Mouse (Mus musculus) natural killer cell, adult 2 months (primary cell): ENCODE results near the gene Slamf1.
A peak's percentile ranks its signal among the peaks of the same experiment; 100 is the strongest.

Experiments
- DNase-seq, 2 experiments: peaks; one replicate each; pipeline ENCODE4 v3.0.0; 2022; ENCODE audit warnings: low spot score in 2 of 2

Slamf1 gene

GRCm38 (mm10) chr1:171766898-171767297 is at the start of gene Slamf1:
Gene Slamf1, plus strand, starts transcription at chr1:171767127.
- DNase-seq, result peak in 1 of 2 experiments; percentile 43

DNA sequence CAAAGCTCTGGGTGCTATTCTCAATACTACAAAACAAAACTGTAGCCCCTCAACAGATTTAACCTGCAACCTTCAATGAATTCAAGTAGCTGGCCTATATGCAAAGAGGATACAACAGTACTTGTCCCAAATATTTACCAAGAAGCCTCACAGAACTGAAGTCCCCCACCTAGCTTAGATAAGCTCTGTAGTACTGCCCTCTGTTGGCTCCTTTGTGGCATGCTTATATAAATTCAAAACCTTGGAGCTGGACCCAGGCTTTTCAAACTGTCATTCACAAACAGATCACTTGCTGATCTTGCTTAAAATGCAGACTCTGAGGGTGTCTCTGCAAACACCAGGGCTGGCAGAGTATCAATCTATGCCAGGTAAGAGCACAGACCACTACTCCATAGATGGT is 35.7 kb upstream of the Slamf1 start:
- DNase-seq, result no peak

- DNase-seq, result peak in 1 of 2 experiments; percentile 4
Observed at GRCm38 (mm10) chr1:171734898-171735297, 32.0 kb upstream of the Slamf1 start.

- no peak for DNase-seq
Observed at GRCm38 (mm10) chr1:171748127-171748969, 18.6 kb upstream of the Slamf1 start.

- peak in 1 of 2 experiments; percentile 11 for DNase-seq
Observed at GRCm38 (mm10) chr1:171761853-171762448, 5.0 kb upstream of the Slamf1 start.

DNA sequence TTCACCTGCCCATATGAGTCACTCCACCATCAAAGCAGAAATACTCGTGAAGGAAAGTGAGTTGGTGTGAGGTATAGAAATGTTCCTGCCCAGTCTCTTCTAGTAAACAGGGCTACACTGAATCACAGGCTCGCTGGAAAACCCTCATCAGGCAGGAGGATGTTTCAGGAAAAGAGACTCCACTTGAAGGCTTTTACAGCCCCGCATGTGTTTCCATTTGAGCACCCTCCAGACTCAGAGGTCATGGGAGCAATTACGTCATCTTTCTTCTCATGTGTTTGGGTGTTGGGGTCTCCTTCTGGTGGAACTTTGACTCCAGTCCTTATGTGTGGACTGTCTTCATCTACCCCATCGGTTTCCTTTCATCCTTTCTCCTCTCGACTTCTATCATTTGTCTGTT is 4.1 kb downstream of the Slamf1 start:
- no peak for DNase-seq

GRCm38 (mm10) chr1:171772121-171772735 is 5.3 kb downstream of the Slamf1 start:
- DNase-seq, result no peak

DNA sequence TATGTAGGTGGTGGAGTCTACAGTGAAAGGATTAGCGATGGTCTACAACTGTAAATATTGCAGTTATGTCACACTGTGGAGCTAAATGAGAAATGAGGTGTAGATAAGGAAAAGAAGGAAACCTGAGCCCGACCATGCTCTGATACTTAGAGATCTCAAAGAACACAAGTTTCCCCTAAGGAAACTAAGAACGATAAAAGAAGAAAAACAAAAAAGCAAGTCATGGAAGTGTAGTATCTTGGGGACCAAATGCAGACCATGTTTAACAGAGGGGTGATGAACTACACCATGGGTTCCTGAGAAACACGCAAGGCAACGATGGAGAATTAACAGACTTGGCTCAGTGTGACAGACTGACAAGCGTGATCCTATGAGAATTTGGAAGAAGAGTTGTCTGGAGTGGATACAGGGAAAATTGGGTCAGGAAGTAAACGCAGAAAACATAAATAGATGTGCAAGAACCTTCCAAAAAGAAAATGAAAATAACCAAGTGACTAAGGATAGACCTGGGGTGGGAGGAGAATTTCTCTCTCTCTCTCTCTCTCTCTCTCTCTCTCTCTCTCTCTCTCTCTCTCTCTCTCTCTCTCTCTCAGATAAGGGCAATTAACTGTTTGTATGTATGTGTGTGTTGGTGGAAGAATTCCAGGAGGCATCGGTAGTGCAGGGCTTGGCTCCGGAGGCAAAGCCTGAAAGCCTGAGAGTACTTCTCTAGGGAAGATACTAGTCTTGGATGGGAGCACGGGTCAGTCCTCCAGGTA is 6.5 kb downstream of the Slamf1 start:
- DNase-seq, result no peak

- DNase-seq, result no peak
Observed at GRCm38 (mm10) chr1:171774266-171774665, 7.3 kb downstream of the Slamf1 start.

DNA sequence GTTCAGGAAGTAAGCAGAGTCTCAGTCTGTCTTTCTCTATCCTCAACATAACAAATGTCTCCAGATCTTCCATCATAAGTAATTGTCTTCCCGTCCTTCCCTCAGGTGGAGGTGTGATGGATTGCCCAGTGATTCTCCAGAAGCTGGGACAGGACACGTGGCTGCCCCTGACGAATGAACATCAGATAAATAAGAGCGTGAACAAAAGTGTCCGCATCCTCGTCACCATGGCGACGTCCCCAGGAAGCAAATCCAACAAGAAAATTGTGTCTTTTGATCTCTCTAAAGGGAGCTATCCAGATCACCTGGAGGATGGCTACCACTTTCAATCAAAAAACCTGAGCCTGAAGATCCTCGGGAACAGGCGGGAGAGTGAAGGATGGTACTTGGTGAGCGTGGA is 7.8 kb downstream of the Slamf1 start:
- DNase-seq, result no peak

GRCm38 (mm10) chr1:171775781-171776180 is 8.9 kb downstream of the Slamf1 start:
- DNase-seq, result no peak

DNA sequence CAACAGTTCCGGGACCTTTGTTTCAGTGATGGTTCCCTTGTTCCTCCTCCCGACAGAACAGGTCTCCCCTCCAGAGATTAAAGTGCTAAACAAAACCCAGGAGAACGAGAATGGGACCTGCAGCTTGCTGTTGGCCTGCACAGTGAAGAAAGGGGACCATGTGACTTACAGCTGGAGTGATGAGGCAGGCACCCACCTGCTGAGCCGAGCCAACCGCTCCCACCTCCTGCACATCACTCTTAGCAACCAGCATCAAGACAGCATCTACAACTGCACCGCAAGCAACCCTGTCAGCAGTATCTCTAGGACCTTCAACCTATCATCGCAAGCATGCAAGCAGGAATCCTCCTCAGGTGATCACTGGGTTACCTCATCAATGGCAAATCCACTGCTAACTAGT is 10.1 kb downstream of the Slamf1 start:
- DNase-seq, result no peak

GRCm38 (mm10) chr1:171782287-171782915 is 15.5 kb downstream of the Slamf1 start:
- DNase-seq, result no peak

DNA sequence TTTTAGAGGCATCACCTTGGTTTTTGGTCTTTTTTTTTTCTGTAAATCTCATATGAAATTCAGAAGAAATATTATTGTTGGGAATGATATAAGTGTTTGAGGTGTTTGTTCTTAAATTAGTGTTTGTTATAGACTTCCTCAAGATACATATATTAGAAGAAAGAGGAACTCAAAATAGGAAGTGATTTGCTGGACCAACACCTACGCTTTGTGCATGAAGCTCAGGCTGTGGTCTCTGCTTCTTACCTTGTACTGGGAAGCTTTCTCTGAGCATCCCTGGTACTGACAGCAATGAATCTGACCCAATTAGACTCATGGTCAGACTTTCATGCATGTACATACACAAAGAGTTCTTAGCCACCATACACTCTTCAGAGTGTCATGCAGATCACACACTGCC is 18.9 kb downstream of the Slamf1 start:
- DNase-seq, result no peak

DNA sequence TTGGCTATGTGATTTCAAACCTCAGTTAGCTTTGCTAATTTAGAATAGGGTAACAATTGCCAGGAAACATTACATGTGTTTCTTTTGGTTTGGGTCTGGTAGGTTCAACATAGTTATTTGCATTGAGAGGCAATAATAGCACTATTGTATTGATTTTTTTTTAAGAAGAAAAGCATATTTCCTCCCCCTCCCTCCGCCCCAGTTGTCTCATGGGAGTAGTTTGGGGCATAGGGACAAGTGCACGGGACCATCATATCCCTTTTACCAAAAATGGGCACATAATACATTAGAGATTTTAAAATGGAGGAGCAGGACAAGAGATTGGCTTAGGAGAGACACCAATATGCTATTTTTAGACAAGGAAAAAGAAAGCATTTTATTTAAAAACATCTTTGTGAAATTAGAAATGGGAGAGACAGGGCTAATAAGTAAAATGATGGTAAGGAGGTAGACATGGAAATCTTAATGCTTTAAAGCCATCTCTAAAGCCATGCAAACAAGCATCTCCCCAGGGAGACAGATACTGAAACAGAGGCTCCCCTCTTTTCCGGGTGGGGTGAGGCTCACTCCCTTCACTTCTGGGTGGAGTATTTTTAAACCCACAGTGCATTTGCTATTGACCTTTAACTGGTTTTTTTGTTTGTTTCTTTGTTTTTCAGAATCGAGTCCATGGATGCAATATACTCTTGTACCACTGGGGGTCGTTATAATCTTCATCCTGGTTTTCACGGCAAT is 20.5 kb downstream of the Slamf1 start:
- DNase-seq, result peak in 1 of 2 experiments; percentile 27

DNA sequence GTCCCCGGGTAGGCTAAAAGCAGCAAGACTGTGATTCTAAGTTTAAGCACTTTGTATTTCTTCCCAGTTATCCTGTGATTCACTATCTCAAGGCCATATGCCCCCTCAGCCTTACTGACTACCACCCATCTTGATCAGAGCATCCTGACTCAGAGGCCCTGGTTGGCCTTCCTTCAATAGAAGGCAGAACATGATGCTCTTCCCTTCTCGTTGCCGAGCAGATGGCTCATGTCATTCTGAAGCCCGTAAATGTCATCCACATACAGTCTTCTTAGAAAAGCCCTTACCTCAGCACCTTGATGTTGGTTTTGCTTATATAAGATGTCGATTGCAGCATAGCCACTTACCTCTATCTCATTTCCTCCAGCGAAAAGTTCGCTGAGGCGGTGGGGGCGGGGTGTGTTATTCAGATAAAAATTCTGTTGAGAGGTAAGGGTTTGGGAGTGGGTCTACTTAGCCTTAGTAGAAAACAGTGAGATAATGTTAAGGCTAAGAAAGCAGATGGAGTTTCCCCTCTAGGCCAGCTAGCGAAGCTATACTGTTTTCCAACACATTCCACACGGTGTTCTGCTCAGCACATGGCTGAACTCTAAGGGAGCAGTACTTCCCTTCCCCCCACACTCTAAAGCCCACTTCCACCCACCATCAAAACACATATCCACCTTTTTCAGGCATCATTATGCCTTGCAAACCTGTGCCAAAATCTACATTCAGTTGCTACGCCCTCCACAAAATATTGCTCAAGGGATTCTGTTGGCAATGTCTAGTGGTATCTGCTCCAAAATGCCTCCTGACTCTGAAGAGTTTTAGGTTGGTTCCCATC is 21.7 kb downstream of the Slamf1 start:
- no peak for DNase-seq

- no peak for DNase-seq
Observed at GRCm38 (mm10) chr1:171789407-171789806, 22.5 kb downstream of the Slamf1 start.

GRCm38 (mm10) chr1:171791491-171791890 is 24.6 kb downstream of the Slamf1 start:
- DNase-seq, result no peak

DNA sequence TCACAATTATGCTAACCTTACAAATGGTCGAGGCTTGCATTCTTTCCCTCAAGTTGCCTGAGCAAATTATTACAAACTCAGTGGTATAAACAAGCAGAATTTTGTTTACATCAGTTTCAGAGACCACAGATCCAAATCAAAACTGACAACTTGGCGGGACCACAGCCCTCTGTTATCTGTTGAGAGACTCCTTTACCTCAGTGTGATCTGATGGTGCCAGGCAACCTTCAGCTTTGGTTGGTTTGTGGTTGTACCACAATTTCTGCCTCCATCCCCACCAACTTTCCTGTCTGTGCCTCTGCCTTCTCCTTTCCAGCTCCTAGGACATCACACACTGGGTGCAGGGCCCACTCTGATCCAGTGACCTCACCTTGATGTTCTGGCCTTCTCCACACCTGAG is 29.3 kb downstream of the Slamf1 start:
- DNase-seq, result no peak

DNA sequence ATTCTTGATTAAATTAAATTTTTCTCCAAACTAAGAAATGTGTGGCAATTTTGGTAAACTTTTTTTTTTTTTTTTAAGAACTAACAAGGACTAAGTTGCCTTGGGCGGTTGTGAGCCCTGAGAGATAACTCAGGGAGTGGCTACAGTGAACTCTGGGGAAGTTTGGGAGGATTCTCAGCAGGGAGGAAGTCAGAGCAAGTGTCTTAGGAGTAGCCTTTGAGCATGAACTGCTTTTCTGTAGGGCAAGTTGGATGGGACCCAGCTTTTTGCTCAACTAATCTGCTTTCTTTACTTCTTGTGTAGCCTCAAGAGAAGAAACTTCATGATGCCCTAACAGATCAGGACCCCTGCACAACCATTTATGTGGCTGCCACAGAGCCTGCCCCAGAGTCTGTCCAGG is 30.9 kb downstream of the Slamf1 start:
- DNase-seq, result no peak
